Mouse (Mus musculus): ENCODE measurements around the gene Crygn. TPM values are rescaled to one million over a fixed set of nuclear protein-coding genes. Genes with fewer than 3 reads are reported as not detected.

Crygn gene
- polyA plus RNA-seq, 1 experiment from 2014 or later: 1.6 TPM

DNA sequence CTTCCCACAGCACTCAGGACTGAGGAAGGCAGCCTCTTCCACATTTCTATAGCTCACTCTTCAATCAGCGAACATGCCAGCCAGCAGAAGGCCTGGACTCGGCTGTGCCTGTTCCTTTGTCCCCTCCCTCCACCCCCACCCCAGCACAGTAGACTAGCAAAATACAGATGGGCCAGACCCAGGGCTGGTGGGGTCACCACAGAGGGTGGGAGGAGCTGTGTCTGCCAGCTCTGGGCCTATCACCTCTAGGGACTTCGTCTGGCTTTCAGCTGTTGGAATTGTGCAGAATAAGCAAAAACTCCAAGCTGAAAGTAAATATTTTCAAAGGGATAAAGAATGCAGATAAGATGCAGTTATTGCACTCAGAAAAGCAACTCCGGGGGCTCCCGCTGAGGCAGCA is 33.0 kb downstream of the Crygn start:
- ATAC-seq (ENCODE audit: low FRiP score, low TSS enrichment): no peak
- H3K9me3 ChIP-seq (ENCODE audit: control insufficient read depth, low read length): no peaks in the 10 kb centered on the region
- 51% methylated on average over 5 of the region's 5 CpGs for WGBS

DNA sequence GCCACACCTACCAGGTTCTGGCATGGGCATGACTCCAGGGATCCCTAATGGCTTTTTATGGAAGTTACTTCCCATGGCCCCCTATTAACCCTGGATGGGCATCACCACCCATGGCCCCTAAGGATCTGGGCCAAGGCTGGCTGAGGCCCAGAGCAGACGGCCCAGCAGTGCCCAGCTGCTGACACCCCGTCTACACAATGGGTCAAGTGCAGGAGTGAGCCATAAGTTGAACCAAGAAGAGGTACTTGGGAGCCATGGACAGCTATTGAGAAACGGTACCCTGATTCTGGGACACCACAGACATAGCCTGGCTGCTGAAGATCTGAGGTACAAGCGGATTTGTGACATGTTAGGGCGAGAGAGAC is 33.6 kb downstream of the Crygn start:
- peaks cover 3% of the 10 kb centered on the region; the same call in 1 of the 2 replicates for H3K4me1 ChIP-seq (ENCODE audit: control insufficient read depth, insufficient read depth, low read length)
- no peak overlapping the region for H3K4me3 ChIP-seq (replicated peaks; ENCODE audit: low read depth, low read length)
- H3K27me3 ChIP-seq (ENCODE audit: control insufficient read depth, insufficient read depth, low read length): peaks cover 3% of the 10 kb centered on the region
- no peak overlapping the region for H3K4me2 ChIP-seq (ENCODE audit: low read length)
- DNase-seq (no peak), ATAC-seq (ENCODE audit: low FRiP score, low TSS enrichment) (no peak)
- H3K9me3 ChIP-seq (ENCODE audit: control insufficient read depth, low read length): no peaks in the 10 kb centered on the region
- 82% methylated on average over 5 of the region's 5 CpGs for WGBS
- H3K27ac ChIP-seq (replicated peaks; ENCODE audit: low read depth, low read length): peak overlapping the region; percentile 32; the same call in 1 of the 2 replicates
- H3K36me3 ChIP-seq (ENCODE audit: control insufficient read depth, insufficient read depth, low read length): no peaks in the 10 kb centered on the region
- H3K9ac ChIP-seq (replicated peaks; ENCODE audit: low read length): 0 out of 2 replicates have a peak overlapping the region, but pooled peaks have one; percentile 12

More for the DNA sequence above, 33.0 kb downstream of the Crygn start:
- DNase-seq: no peak
- H3K4me2 ChIP-seq (ENCODE audit: low read length): no peak overlapping the region
- peak overlapping the region; percentile 32; the same call in 1 of the 2 replicates for H3K27ac ChIP-seq (replicated peaks; ENCODE audit: low read depth, low read length)
- peaks cover 3% of the 10 kb centered on the region; the same call in 1 of the 2 replicates for H3K4me1 ChIP-seq (ENCODE audit: control insufficient read depth, insufficient read depth, low read length)
- H3K9ac ChIP-seq (replicated peaks; ENCODE audit: low read length): 0 out of 2 replicates have a peak overlapping the region, but pooled peaks have one; percentile 12
- H3K36me3 ChIP-seq (ENCODE audit: control insufficient read depth, insufficient read depth, low read length): no peaks in the 10 kb centered on the region
- H3K27me3 ChIP-seq (ENCODE audit: control insufficient read depth, insufficient read depth, low read length): peaks cover 9% of the 10 kb centered on the region
- no peak overlapping the region for H3K4me3 ChIP-seq (replicated peaks; ENCODE audit: low read depth, low read length)

DNA sequence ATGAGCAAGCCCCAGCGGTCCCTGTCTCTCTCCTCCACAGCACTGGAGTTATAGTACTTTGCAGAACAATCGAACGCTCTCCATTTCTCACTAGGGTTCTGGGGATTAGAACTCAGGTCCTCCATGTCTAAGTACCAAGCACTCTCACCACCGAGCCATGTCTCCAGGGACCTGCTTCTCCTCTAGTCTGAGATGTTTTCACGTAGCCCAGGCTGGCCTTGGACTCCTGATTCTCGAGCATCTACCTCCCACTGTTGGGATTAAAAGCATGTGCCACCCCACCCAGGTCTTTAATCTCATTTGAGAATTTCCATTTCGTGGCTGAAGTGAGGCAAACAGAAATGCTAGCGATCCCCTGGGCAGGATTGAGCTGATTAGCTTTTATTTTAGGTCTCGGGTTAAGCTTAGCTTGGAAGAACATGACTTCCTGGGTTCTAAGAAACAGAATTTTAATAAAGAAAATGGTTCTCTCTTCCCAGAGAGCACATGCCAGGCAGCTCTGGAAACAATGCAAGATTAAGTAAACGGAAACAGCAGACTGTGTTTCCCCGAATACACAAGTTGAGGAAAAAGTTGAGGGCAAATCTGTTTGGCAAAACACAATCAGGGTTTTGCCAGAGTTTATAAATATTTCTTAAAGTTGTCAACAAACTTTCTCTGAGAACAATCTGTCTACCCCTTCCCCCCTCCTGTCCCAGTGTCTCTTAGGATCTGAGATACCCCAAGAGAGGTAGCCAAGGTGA is 34.1 kb downstream of the Crygn start:
- WGBS: 59% methylated on average over 11 of the region's 11 CpGs
- Histone ChIP-seq H3K4me1 (ENCODE audit: control insufficient read depth, insufficient read depth, low read length) (peaks cover 3% of the 10 kb centered on the region; the same call in 1 of the 2 replicates), H3K9ac (replicated peaks; ENCODE audit: low read length) (no peak overlapping the region), H3K9me3 (ENCODE audit: control insufficient read depth, low read length) (no peaks in the 10 kb centered on the region), H3K4me2 (ENCODE audit: low read length) (no peak overlapping the region), H3K36me3 (ENCODE audit: control insufficient read depth, insufficient read depth, low read length) (no peaks in the 10 kb centered on the region), H3K4me3 (replicated peaks; ENCODE audit: low read depth, low read length) (no peak overlapping the region), H3K27ac (replicated peaks; ENCODE audit: low read depth, low read length) (no peak overlapping the region), H3K27me3 (ENCODE audit: control insufficient read depth, insufficient read depth, low read length) (no peaks in the 10 kb centered on the region)
- ATAC-seq (ENCODE audit: low FRiP score, low TSS enrichment) (no peak), DNase-seq (no peak)

DNA sequence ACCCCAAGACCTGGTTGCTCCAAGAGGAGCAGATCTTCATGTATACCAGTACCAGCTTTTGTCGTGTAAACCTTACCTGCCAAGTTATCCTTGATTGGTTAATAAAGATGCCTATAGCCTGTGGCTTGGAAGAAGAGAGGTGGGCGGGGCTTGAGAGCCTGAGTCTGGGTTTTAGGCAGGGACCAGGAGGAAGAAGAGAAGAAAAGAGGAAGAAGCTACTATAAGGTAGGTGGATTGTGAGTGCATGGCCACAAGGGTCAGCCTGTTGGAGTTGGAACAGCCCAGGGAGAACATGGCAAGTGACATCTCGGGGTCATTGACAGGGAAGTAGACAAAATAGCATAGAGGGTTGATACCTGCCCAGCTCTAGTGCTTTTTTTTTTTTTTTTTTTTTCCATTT is 38.0 kb downstream of the Crygn start:
- DNase-seq (no peak), ATAC-seq (ENCODE audit: low FRiP score, low TSS enrichment) (no peak)
- Histone ChIP-seq H3K9ac (replicated peaks; ENCODE audit: low read length) (no peak overlapping the region), H3K4me3 (replicated peaks; ENCODE audit: low read depth, low read length) (no peak overlapping the region), H3K4me1 (ENCODE audit: control insufficient read depth, insufficient read depth, low read length) (peaks cover 3% of the 10 kb centered on the region; the same call in 1 of the 2 replicates), H3K4me2 (ENCODE audit: low read length) (no peak overlapping the region), H3K27ac (replicated peaks; ENCODE audit: low read depth, low read length) (no peak overlapping the region), H3K36me3 (ENCODE audit: control insufficient read depth, insufficient read depth, low read length) (no peaks in the 10 kb centered on the region), H3K27me3 (ENCODE audit: control insufficient read depth, insufficient read depth, low read length) (no peaks in the 10 kb centered on the region), H3K9me3 (ENCODE audit: control insufficient read depth, low read length) (no peaks in the 10 kb centered on the region)
- WGBS: 84% methylated on average over 3 of the region's 3 CpGs

DNA sequence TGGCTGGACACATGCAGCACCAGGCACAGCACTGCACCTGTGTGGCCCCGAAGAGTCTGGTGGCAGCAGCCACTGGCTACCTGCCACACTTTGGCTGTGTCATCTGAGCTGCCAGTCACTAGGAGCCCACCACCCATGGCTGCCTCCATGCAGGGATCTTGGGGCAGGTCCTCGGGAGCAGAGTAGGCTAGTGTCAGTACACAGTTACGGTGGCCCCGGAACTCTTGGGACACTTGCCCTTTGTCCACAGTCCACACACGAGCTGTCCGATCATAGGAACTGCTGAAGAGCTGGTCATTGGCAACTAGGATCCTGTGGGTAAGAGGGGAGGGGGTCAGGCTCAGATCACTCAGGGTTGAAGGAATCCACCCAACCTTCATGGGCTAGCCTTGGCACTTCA is 39.7 kb downstream of the Crygn start:
- no peak overlapping the region for H3K4me2 ChIP-seq (ENCODE audit: low read length)
- no peaks in the 10 kb centered on the region for H3K27me3 ChIP-seq (ENCODE audit: control insufficient read depth, insufficient read depth, low read length)
- H3K27ac ChIP-seq (replicated peaks; ENCODE audit: low read depth, low read length): no peak overlapping the region
- H3K4me1 ChIP-seq (ENCODE audit: control insufficient read depth, insufficient read depth, low read length): no peaks in the 10 kb centered on the region
- H3K36me3 ChIP-seq (ENCODE audit: control insufficient read depth, insufficient read depth, low read length): no peaks in the 10 kb centered on the region
- H3K9me3 ChIP-seq (ENCODE audit: control insufficient read depth, low read length): no peaks in the 10 kb centered on the region
- ATAC-seq (ENCODE audit: low FRiP score, low TSS enrichment) (no peak), DNase-seq (no peak)
- no peak overlapping the region for H3K9ac ChIP-seq (replicated peaks; ENCODE audit: low read length)
- WGBS: 94% methylated on average over 6 of the region's 6 CpGs
- H3K4me3 ChIP-seq (replicated peaks; ENCODE audit: low read depth, low read length): no peak overlapping the region

DNA sequence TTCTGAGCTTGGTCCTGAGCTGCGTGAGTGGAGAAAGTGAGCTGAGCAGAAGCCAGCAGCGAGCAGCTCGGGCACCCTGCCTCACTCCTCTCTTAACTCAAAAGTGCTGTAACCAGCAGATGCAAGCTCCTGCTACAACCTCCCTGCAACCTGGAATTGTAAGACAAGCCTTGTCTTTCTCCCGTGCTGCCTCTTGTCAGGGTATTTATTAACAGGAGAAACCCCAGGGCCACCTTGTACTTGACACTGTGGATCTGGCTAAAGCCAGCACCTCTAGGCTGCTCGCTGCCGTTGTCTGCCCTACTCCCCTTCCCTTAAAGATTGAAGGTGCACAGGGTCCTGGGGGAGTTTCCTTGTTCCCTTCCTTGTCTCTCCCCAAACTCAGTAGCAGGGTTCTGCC is 43.8 kb downstream of the Crygn start:
- DNase-seq (no peak), ATAC-seq (ENCODE audit: low FRiP score, low TSS enrichment) (no peak)
- H3K27ac ChIP-seq (replicated peaks; ENCODE audit: low read depth, low read length): no peak overlapping the region
- H3K27me3 ChIP-seq (ENCODE audit: control insufficient read depth, insufficient read depth, low read length): no peaks in the 10 kb centered on the region
- H3K4me2 ChIP-seq (ENCODE audit: low read length): no peak overlapping the region
- WGBS: 87% methylated on average over 6 of the region's 6 CpGs
- no peaks in the 10 kb centered on the region for H3K9me3 ChIP-seq (ENCODE audit: control insufficient read depth, low read length)
- no peaks in the 10 kb centered on the region for H3K4me1 ChIP-seq (ENCODE audit: control insufficient read depth, insufficient read depth, low read length)
- peaks cover 29% of the 10 kb centered on the region for H3K36me3 ChIP-seq (ENCODE audit: control insufficient read depth, insufficient read depth, low read length)
- no peak overlapping the region for H3K4me3 ChIP-seq (replicated peaks; ENCODE audit: low read depth, low read length)
- H3K9ac ChIP-seq (replicated peaks; ENCODE audit: low read length): no peak overlapping the region

DNA sequence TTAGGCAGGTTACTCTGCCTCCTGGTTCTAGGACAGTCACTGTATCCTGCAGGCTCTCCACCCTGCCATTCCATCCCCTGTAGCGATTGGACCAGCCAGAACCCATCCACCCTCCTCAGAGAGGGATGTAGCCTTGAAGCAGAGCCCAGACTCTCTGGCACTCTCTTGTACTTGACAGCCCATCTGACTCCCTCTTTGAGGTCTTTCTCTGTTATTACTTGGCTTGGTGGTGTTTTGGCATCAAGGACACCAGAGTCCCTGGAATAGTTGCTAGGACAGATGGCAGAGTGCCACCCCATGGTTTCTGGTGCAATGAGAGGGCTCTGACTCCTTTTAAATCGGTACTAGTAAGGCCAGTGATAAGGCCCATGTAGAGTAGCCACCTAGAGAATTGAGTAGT is 44.6 kb downstream of the Crygn start:
- H3K9ac ChIP-seq (replicated peaks; ENCODE audit: low read length): no peak overlapping the region
- WGBS: 86% methylated on average over 2 of the region's 2 CpGs
- no peaks in the 10 kb centered on the region for H3K9me3 ChIP-seq (ENCODE audit: control insufficient read depth, low read length)
- DNase-seq (peak; percentile 20), ATAC-seq (ENCODE audit: low FRiP score, low TSS enrichment) (no peak)
- H3K4me3 ChIP-seq (replicated peaks; ENCODE audit: low read depth, low read length): no peak overlapping the region
- H3K27ac ChIP-seq (replicated peaks; ENCODE audit: low read depth, low read length): no peak overlapping the region
- H3K27me3 ChIP-seq (ENCODE audit: control insufficient read depth, insufficient read depth, low read length): no peaks in the 10 kb centered on the region
- H3K4me2 ChIP-seq (ENCODE audit: low read length): no peak overlapping the region
- no peaks in the 10 kb centered on the region for H3K4me1 ChIP-seq (ENCODE audit: control insufficient read depth, insufficient read depth, low read length)
- peaks cover 37% of the 10 kb centered on the region for H3K36me3 ChIP-seq (ENCODE audit: control insufficient read depth, insufficient read depth, low read length)

DNA sequence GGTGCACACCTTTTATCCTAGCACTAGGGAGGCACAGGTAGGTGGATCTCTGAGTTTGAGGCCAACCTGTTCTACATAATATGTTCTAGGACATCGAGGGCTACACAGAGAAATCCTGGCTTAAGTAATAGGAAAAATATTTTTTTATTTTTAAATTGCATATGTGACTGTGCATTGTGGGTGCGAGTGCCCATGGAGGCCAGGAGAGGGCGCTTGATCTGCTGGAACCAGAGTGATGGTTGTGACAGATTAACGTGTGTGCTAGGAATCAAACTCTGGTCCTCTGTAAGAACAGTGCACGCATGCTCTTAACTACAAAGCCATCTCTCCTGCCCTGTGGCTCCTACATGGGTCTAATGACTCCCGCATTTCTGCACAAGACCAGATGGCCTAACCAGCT is 46.2 kb downstream of the Crygn start:
- Histone ChIP-seq H3K4me1 (ENCODE audit: control insufficient read depth, insufficient read depth, low read length) (no peaks in the 10 kb centered on the region), H3K36me3 (ENCODE audit: control insufficient read depth, insufficient read depth, low read length) (peaks cover 52% of the 10 kb centered on the region), H3K27me3 (ENCODE audit: control insufficient read depth, insufficient read depth, low read length) (no peaks in the 10 kb centered on the region), H3K27ac (replicated peaks; ENCODE audit: low read depth, low read length) (no peak overlapping the region), H3K4me2 (ENCODE audit: low read length) (no peak overlapping the region), H3K4me3 (replicated peaks; ENCODE audit: low read depth, low read length) (no peak overlapping the region), H3K9me3 (ENCODE audit: control insufficient read depth, low read length) (no peaks in the 10 kb centered on the region), H3K9ac (replicated peaks; ENCODE audit: low read length) (no peak overlapping the region)
- 97% methylated on average over 6 of the region's 6 CpGs for WGBS
- no peak for DNase-seq
- no peak for ATAC-seq (ENCODE audit: low FRiP score, low TSS enrichment)

DNA sequence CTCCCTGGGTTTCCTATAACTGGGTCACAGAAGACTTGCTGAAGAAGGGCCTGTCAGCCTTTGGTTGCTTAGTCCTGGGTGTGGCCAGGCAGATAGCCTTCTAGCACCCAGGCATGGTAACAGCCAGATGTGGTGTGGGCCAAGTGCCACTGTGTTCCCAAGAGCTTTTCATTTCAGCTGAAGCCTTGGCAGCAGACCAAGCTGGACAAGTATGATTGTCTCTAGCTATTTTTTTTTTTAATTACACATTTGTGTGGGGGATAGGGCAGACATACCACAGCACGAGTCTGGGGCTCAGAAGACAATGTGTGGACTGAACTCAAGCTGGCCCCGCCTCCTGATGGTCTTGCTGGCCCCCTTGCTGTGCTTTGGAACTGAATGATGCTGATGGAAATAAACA is 47.8 kb downstream of the Crygn start:
- ATAC-seq (ENCODE audit: low FRiP score, low TSS enrichment): no peak
- Histone ChIP-seq H3K9ac (replicated peaks; ENCODE audit: low read length) (no peak overlapping the region), H3K27ac (replicated peaks; ENCODE audit: low read depth, low read length) (no peak overlapping the region), H3K9me3 (ENCODE audit: control insufficient read depth, low read length) (no peaks in the 10 kb centered on the region), H3K36me3 (ENCODE audit: control insufficient read depth, insufficient read depth, low read length) (peaks cover 69% of the 10 kb centered on the region), H3K4me3 (replicated peaks; ENCODE audit: low read depth, low read length) (no peak overlapping the region), H3K4me2 (ENCODE audit: low read length) (no peak overlapping the region), H3K27me3 (ENCODE audit: control insufficient read depth, insufficient read depth, low read length) (no peaks in the 10 kb centered on the region), H3K4me1 (ENCODE audit: control insufficient read depth, insufficient read depth, low read length) (no peaks in the 10 kb centered on the region)
- no peak for DNase-seq
- 68% methylated on average over 2 of the region's 2 CpGs for whole genome bisulfite sequencing
